15 mouse cellular contexts compared by ENCODE assay signal in the genomic region with DNA sequence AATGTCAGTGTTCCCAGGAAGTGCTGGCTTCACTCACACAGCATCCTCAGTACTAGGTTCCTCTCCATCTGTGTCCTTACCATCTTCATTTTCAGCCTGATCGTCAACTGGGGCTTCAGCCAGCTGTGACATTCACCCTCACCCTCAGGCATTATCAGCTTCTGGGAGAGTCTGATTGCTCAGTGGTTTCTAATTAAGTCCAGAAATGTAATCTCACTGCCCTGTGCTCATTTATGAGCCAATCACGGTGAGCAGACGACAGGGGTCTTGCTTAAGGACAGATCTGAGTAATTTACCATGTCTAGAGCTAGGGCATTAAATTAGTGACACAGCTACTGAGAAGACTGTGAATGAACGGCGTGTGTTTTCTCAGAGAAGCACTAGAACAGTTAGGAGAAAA.
DNase-seq lines count a peak whose midpoint lies in the region; ATAC-seq and TF ChIP-seq lines count a peak whose summit lies in the region.
"Had no signal": no experiment of that assay in that cellular context is flagged by ENCODE, and none has a peak within 500 bp of the region (broad histone marks: within the 10 kb centered on the region; RNA-seq: fewer than 3 reads in every experiment).

No protein-coding gene starts in this region.

- no peak for TF ChIP-seq CTCF in hindbrain, postnatal 0 days (IDR thresholded peaks at IDR 0.05; ENCODE audit: low read depth)

- WGBS in forebrain, embryonic 15.5 days = 35% methylated on average over 5 of the region's 5 CpGs
- 37% methylated on average over 5 of the region's 5 CpGs for WGBS in forebrain, embryonic 12.5 days
- WGBS in hindbrain, postnatal 0 days = 30% methylated on average over 5 of the region's 5 CpGs

- H3K9me3 ChIP-seq in forebrain, embryonic 15.5 days = no peaks in the 10 kb centered on the region
- H3K9me3 ChIP-seq in forebrain, embryonic 12.5 days = no peaks in the 10 kb centered on the region
- no peaks in the 10 kb centered on the region for H3K9me3 ChIP-seq in hindbrain, postnatal 0 days (ENCODE audit: low read length)
- H3K9me3 ChIP-seq: forebrain, embryonic 10.5 days; limb, embryonic 13.5 days had no signal

- H3K4me3 ChIP-seq in forebrain, embryonic 15.5 days = no peak overlapping the region
- H3K4me3 ChIP-seq in forebrain, embryonic 12.5 days (replicated peaks) = no peak overlapping the region
- H3K4me3 ChIP-seq in hindbrain, postnatal 0 days (ENCODE audit: low read length) = no peak overlapping the region
- H3K4me3 ChIP-seq: forebrain, embryonic 10.5 days; limb, embryonic 13.5 days had no signal

- no peak overlapping the region for H3K9ac ChIP-seq in forebrain, embryonic 15.5 days (replicated peaks)
- H3K9ac ChIP-seq in forebrain, embryonic 12.5 days = no peak overlapping the region
- no peak overlapping the region for H3K9ac ChIP-seq in hindbrain, postnatal 0 days (replicated peaks; ENCODE audit: low read length)
- H3K9ac ChIP-seq: limb, embryonic 13.5 days; liver, postnatal 0 days had no signal

- no peak overlapping the region for H3K4me2 ChIP-seq in forebrain, embryonic 15.5 days (replicated peaks)
- no peak overlapping the region for H3K4me2 ChIP-seq in forebrain, embryonic 12.5 days
- no peak overlapping the region for H3K4me2 ChIP-seq in hindbrain, postnatal 0 days (ENCODE audit: low read depth, low read length)
- H3K4me2 ChIP-seq: limb, embryonic 13.5 days had no signal

- DNase-seq in Muller cell, postnatal 12 days (ENCODE audit: inconsistent ontology term) = peak; percentile 31
- DNase-seq in embryo, embryonic 11 days = peak; percentile 12
- peak; percentile 31 for DNase-seq in hindbrain, postnatal 0 days (ENCODE audit: low spot score)
- DNase-seq in heart, postnatal 4 days = no peak
- no peak for DNase-seq in heart, adult 9 months (ENCODE audit: low spot score in 2 of 2)
- DNase-seq in right cerebral cortex, postnatal 36 days (ENCODE audit: low spot score in 2 of 2) = no peak
- DNase-seq: cerebellum, adult 8-10 months; kidney, adult 8-10 months; liver, postnatal 0 days; thymus, adult 18-20 months had no signal

- no peaks in the 10 kb centered on the region for H3K27me3 ChIP-seq in forebrain, embryonic 15.5 days
- no peaks in the 10 kb centered on the region for H3K27me3 ChIP-seq in forebrain, embryonic 12.5 days
- no peaks in the 10 kb centered on the region for H3K27me3 ChIP-seq in hindbrain, postnatal 0 days (ENCODE audit: insufficient read depth, low read length)
- H3K27me3 ChIP-seq: limb, embryonic 13.5 days had no signal

- H3K27ac ChIP-seq in forebrain, embryonic 15.5 days (replicated peaks) = no peak overlapping the region
- H3K27ac ChIP-seq in forebrain, embryonic 12.5 days = no peak overlapping the region
- H3K27ac ChIP-seq in hindbrain, postnatal 0 days = no peak overlapping the region
- H3K27ac ChIP-seq: forebrain, embryonic 10.5 days; limb, embryonic 13.5 days; macrophage had no signal

- no peaks in the 10 kb centered on the region for H3K4me1 ChIP-seq in forebrain, embryonic 15.5 days
- H3K4me1 ChIP-seq in forebrain, embryonic 12.5 days = peaks cover 3% of the 10 kb centered on the region; the same call in 1 of the 2 replicates
- H3K4me1 ChIP-seq in hindbrain, postnatal 0 days (ENCODE audit: insufficient read depth, low read length) = no peaks in the 10 kb centered on the region

- H3K36me3 ChIP-seq in forebrain, embryonic 15.5 days = no peaks in the 10 kb centered on the region
- H3K36me3 ChIP-seq in forebrain, embryonic 12.5 days (replicated peaks) = no peaks in the 10 kb centered on the region
- H3K36me3 ChIP-seq in hindbrain, postnatal 0 days (ENCODE audit: insufficient read depth, low read length) = no peaks in the 10 kb centered on the region
- H3K36me3 ChIP-seq: forebrain, embryonic 10.5 days; limb, embryonic 13.5 days had no signal

- ATAC-seq in forebrain, embryonic 15.5 days (replicated peaks) = 0 out of 2 replicates have a peak, but pooled peaks have one; percentile 29
- ATAC-seq in forebrain, embryonic 12.5 days (ENCODE audit: low FRiP score) = no peak
- peak; percentile 40; the same call in 1 of the 2 replicates for ATAC-seq in hindbrain, postnatal 0 days
- ATAC-seq: liver, postnatal 0 days had no signal

Comparison
In these comparisons a context has a peak if more than half of its experiments do, and no peak if none do; other contexts are left out.
1. DNase-seq: peak in Muller cell, postnatal 12 days (single experiment), embryo, embryonic 11 days (single experiment) and hindbrain, postnatal 0 days (single experiment); none in heart, postnatal 4 days (single experiment), heart, adult 9 months (0 of 2) and right cerebral cortex, postnatal 36 days (0 of 2).